Mouse (Mus musculus) kidney, adult 18-20 months (tissue): ENCODE measurements at regions not wholly inside any gene's neighbourhood (a gene's known extent, or its start where the extent isn't known, plus 50 kb on each side); places are given as distances from the start of the nearest gene placed in this dataset.

Experiments used
- DNase-seq: peaks from one replicate; pipeline ENCODE4 v3.0.0; 2021

DNA sequence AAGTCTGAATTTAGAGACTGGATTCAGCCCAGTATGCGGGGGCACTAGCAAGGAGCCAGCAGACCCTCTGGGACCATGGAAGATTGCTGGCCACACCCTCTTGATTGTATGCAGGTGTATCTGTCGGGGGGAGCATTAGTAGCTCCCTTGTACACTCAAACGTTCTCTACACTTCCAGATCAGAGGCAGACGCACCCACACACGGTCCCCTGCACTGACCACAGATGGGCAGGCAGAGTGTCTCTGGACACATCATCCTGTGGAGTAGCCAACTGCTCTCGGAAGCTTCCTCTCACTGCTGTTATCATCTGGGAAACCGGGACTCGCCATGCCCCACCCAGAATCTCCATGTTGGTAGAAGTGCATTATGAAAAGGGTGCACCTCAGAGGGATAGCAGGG is 176.7 kb downstream of the Mycn start:
- no peak for DNase-seq

GRCm38 (mm10) chr12:12764586-12764985 is 177.1 kb downstream of the Mycn start:
- no peak for DNase-seq

DNA sequence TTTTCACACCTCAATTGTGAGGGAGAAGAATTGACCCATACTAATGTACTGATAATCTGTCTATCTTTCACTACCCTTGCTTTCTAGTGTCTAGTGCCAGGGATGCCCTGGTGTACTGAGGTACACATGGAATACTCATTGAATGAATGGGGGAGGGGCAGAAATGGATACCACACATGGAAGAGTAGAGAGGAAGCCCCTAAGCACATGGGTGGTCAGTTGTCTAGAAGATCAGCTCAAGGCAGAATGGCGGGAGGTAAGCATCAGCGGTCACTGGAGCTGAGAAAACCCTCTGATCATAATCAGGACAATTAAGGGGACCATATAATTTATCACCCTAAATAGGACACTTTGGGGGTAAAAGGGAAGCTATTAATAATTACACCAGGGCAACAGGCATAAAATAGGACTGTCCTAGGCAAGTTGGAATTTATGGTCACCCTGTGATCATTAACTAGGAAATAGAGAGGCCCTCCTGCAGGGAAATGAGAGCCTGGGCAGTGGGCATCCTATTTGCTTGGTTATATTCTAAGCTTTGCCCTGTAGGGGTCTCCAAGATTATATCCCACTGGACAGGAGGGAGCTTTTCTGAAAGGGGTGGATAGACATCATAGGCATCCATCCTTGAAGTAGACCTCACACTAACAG is 185.3 kb downstream of the Mycn start:
- no peak for DNase-seq

DNA sequence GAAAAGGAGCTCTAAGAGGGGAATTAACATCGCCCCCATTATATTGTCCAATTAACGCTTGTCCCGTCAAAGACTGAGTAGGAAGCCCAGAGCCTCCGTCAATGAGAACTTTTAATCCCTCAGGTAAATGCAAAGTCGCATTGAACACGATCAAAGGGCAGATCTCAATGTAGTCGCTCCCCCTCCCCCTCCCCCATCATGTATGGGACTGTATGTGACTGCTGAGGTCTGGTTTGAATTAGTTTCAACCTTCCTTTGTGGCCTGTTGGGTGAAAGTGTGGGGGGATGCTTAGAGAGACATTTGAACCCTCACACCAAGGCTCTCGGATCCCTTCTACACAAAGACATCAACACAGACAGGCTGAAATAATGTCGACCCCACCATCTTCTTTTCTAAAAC is 187.9 kb downstream of the Mycn start:
- no peak for DNase-seq

DNA sequence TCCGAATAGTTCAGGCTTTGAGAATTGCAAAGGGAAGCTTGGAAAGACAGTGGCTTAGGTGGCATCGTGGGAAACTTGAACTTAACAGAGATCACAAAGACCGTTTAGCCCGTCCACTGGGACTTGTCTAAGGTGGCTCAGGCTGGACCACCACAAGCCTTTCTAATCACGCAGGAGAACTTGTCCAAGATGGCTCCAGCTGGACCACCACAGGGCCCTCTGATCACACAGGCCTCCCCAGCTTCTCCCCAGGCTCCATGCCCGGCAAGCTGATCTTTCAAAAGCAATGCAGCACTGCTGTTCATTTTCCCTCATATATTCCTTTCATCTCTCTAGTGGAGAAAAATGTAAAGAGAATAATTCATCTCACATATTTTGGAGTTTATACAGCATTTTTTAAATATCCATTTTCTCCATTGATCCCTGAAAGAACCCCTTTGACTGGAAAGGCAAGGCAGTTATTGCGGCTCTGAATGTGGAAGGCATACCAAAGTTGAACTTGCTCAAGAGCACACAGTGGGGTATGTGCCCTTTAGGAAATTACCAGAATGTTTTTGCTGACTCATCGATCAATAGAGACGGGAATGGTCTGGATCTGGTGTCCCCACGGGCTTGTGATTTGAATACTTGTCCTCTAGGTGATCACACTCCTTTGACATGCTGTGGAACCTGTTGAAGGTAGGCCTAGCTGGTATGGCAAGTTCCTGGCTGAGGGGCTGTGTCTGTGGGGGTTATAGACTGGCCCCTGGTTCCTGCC is 189.9 kb downstream of the Mycn start:
- no peak for DNase-seq

DNA sequence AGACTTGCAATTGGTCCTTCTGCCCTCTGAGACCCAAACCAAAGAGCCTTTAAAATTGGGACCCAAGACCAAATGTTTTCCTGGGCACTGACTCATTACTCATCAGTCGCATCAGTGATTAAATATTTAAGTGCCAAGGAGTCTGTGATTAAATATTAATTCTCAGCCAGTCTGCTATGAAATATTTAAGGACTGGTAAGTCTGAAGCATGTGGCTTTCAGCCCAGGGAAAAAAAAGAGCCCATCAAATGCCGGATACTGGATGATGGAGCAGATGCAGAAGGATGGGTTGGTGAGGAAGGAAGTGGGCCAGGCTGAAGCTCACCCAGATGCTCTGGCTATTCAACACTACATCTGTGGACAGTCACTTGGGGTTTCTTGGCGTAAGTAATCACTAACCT is 192.0 kb downstream of the Mycn start:
- no peak for DNase-seq

GRCm38 (mm10) chr12:12746852-12747454 is 194.8 kb downstream of the Mycn start:
- DNase-seq, result no peak

DNA sequence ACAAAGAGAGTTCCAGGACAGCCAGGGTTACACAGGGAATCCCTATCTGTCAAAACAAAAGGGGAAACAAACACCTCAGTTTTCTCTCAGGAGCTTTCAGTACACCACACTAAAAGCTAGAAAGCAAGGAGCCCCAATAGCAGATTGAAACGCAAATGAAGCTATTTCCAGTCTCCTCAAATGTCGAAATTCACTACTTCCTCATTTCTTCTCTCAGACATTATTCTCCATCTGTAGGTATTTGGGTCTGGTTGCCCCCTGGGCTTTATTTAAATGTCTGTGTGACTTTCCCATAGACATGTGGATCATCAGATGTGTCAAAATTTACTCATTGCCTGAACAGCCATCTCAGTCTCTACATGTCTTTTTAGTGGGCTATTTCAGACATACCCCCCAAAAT is 197.2 kb downstream of the Mycn start:
- no peak for DNase-seq

GRCm38 (mm10) chr12:12738631-12739331 is 202.9 kb downstream of the Mycn start:
- no peak for DNase-seq

DNA sequence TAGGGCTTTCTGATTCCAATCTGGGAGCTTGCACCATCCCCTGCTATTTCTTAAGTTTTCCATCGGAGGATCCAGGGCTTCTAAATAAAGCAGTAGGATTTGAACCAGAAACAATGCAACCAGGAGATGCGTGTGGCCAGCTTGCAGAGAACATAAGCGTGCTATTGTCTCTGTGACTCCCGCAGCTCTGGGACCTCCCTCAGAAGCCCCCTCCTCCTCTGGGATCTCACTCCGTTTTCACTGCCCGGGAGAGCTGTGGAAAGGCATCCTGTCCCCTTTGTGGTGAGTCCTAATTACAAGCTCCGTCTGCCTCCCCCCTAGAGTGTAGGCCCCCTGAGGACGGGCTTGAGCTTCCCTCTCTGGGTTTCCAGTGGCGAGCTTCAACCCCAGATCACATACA is 215.9 kb downstream of the Mycn start:
- DNase-seq, result no peak

GRCm38 (mm10) chr12:12725075-12725474 is 216.6 kb downstream of the Mycn start:
- DNase-seq, result no peak

GRCm38 (mm10) chr12:12723724-12724487 is 217.8 kb downstream of the Mycn start:
- DNase-seq, result no peak

GRCm38 (mm10) chr12:12722982-12723661 is 218.6 kb downstream of the Mycn start:
- DNase-seq, result no peak

DNA sequence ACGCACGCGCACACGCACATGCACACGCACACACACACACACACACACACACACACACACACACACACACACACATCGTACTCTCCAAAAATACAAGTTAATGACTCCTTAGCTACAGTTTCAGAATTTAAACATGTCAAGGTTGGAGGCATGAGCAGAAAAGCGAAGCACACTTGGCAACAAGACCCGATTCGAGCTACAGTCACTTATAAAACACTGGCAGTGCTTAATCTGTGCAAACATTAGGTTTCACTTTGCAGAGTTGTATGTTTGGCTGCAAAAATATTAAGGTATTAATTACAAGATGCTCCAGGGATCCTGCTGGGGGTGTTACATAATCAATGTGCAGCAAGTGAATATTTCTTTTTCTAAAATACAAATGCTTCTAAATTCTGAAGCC is 225.0 kb downstream of the Mycn start:
- no peak for DNase-seq

GRCm38 (mm10) chr12:12715956-12716669 is 225.6 kb downstream of the Mycn start:
- DNase-seq, result no peak

DNA sequence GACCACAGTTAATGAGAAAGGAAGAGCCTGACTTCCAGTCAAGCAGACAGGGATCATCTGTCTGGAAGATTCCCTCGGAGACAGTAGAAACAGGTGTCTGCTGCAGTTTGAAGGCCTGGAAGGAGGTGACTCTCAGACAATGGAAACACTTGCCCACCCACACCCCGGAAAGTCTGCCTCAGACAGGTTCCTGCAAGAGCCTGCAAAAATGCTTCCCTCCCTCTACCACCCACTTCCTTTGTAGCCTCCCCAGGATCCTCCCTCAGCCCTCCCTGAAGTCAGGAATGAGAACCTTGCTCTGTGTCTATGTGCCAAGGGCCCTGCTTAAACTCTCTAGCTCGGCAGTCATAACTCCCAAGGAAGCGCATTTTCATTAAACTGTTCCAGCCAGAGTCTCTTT is 226.2 kb downstream of the Mycn start:
- DNase-seq, result no peak

GRCm38 (mm10) chr12:12710184-12710609 is 231.5 kb downstream of the Mycn start:
- DNase-seq, result no peak

GRCm38 (mm10) chr12:12708954-12709523 is 232.7 kb downstream of the Mycn start:
- DNase-seq, result no peak

GRCm38 (mm10) chr12:12706326-12706920 is 235.3 kb downstream of the Mycn start:
- DNase-seq, result no peak

DNA sequence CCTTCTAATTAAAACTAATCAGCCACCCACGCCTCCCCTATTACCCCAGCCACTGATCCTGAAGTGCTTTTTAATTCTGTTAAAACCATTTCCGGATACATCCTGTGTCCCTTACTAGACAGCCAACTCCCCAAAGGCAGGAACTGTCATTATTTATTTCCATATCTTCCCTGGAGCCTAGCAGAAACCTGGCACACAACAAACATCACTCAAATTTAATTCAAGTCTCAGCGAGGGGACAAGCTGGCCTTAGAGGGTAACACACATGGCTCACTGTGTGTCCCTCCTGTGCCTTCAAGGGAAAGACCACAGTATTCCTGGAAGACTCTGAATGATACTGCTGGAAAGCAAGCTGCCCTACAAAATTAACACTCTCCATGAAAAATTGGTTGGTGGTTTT is 240.0 kb downstream of the Mycn start:
- no peak for DNase-seq
